Mouse (Mus musculus) embryonic facial prominence, embryonic 11.5 days (tissue): Measurements from ENCODE around the gene Mertk. TPM values are rescaled to one million over a fixed set of nuclear protein-coding genes. Genes with fewer than 3 reads are reported as not detected.

Experiments
- ATAC-seq: fragments of 200-750 bp; cut with Nextera tagmentation; replicated peaks from 2 replicates; pipeline ENCODE4 v1.8.0; 2017; ENCODE audit warnings: low read depth; ENCODE audit not compliant: insufficient number of reproducible peaks, low FRiP score, low TSS enrichment
- DNase-seq: peaks from one replicate; pipeline ENCODE4 v3.0.0-alpha.2; 2015; ENCODE audit warnings: low spot score
- H3K27ac ChIP-seq: fragments of 300-500 bp; sonication (generic); replicated peaks from 2 replicates; pipeline ENCODE4 v1.5.1; 2014; ENCODE audit warnings: mild to moderate bottlenecking, low read depth, low read length, control low read depth
- H3K27me3 ChIP-seq: fragments of 300-500 bp; sonication (generic); 2 replicates; pipeline ENCODE4 v1.6.1; 2014; ENCODE audit warnings: mild to moderate bottlenecking, low read length, moderate library complexity, mixed read lengths; ENCODE audit not compliant: control insufficient read depth, insufficient read depth
- H3K36me3 ChIP-seq: fragments of 300-500 bp; sonication (generic); replicated peaks from 2 replicates; pipeline ENCODE4 v1.6.1; 2014; ENCODE audit warnings: low read depth, mild to moderate bottlenecking, low read length, moderate library complexity, mixed read lengths; ENCODE audit not compliant: control insufficient read depth, insufficient read depth
- H3K4me1 ChIP-seq: fragments of 300-500 bp; sonication (generic); 2 replicates; pipeline ENCODE4 v1.6.1; 2014; ENCODE audit warnings: low read length, mixed read lengths; ENCODE audit not compliant: control insufficient read depth, insufficient read depth
- H3K4me2 ChIP-seq: fragments of 300-500 bp; sonication (generic); 2 replicates; pipeline ENCODE4 v1.6.1; 2014; ENCODE audit warnings: low read depth, mild to moderate bottlenecking, control low read depth, low read length, moderate library complexity
- H3K4me3 ChIP-seq: fragments of 300-500 bp; sonication (generic); 2 replicates; pipeline ENCODE4 v1.5.1; 2014; ENCODE audit warnings: low read depth, low read length, control low read depth
- H3K9ac ChIP-seq: fragments of 300-500 bp; sonication (generic); replicated peaks from 2 replicates; pipeline ENCODE4 v1.6.1; 2014; ENCODE audit warnings: mild to moderate bottlenecking, control low read depth, low read length
- H3K9me3 ChIP-seq: fragments of 300-500 bp; sonication (generic); replicated peaks from 2 replicates; pipeline ENCODE4 v1.6.1; 2016; ENCODE audit warnings: mild to moderate bottlenecking, low read length, inconsistent platforms, mixed read lengths; ENCODE audit not compliant: control insufficient read depth
- WGBS: fragments of 180-500 bp; shearing (Covaris S2); extraction: QIAGEN DNeasy Blood & Tissue Kit; methylation state at CpG from one replicate; pipeline ENCODE4 v1.1.7; 2014; 5-methylcytosine and 5-hydroxymethylcytosine counted together
- polyA plus RNA-seq: library from polyadenylated mRNA; unstranded; fragments of >200 nt; fragmentation: Nextera tagmentation; extraction: Ambion mirVana; gene quantifications from 2 replicates; pipeline ENCODE4 v1.2.1, GENCODE M21; 2014

Mertk gene
- polyA plus RNA-seq, 1 experiment from 2014 or later = 12.4 TPM

- Histone ChIP-seq H3K36me3 (no peaks in the 10 kb centered on the region), H3K9ac (no peak overlapping the region), H3K27ac (no peak overlapping the region), H3K4me1 (no peaks in the 10 kb centered on the region; the same call in 1 of the 2 replicates), H3K4me2 (no peak overlapping the region), H3K9me3 (no peaks in the 10 kb centered on the region), H3K4me3 (no peak overlapping the region), H3K27me3 (no peaks in the 10 kb centered on the region)
- DNase-seq (no peak), ATAC-seq (no peak)
Observed at GRCm38 (mm10) chr2:128694548-128694947, 4.2 kb upstream of the Mertk start.

- ATAC-seq = no peak
- Histone ChIP-seq H3K36me3 (no peaks in the 10 kb centered on the region), H3K4me2 (no peak overlapping the region), H3K27ac (no peak overlapping the region), H3K27me3 (no peaks in the 10 kb centered on the region), H3K9ac (no peak overlapping the region), H3K4me3 (no peak overlapping the region), H3K4me1 (no peaks in the 10 kb centered on the region; the same call in 1 of the 2 replicates), H3K9me3 (no peaks in the 10 kb centered on the region)
- 78% methylated on average over 3 of the region's 3 CpGs for whole genome bisulfite sequencing
- DNase-seq = no peak
Observed at GRCm38 (mm10) chr2:128696426-128696825, 2.3 kb upstream of the Mertk start.

- H3K4me2 ChIP-seq = no peak overlapping the region
- H3K27me3 ChIP-seq = no peaks in the 10 kb centered on the region
- no peaks in the 10 kb centered on the region; the same call in 1 of the 2 replicates for H3K4me1 ChIP-seq
- WGBS = 93% methylated on average over 1 of the region's 1 CpGs
- no peak overlapping the region for H3K9ac ChIP-seq
- no peak for ATAC-seq
- H3K27ac ChIP-seq = no peak overlapping the region
- no peaks in the 10 kb centered on the region for H3K36me3 ChIP-seq
- no peak for DNase-seq
- no peaks in the 10 kb centered on the region for H3K9me3 ChIP-seq
- no peak overlapping the region for H3K4me3 ChIP-seq
Observed at GRCm38 (mm10) chr2:128697047-128697446, 1.7 kb upstream of the Mertk start.

GRCm38 (mm10) chr2:128697566-128697965 is 1.2 kb upstream of the Mertk start:
- DNase-seq (no peak), ATAC-seq (no peak)
- no peak overlapping the region; the same call in 1 of the 2 replicates for H3K4me3 ChIP-seq
- no peaks in the 10 kb centered on the region for H3K4me1 ChIP-seq
- peak overlapping the region; percentile 86; the same call in 1 of the 2 replicates for H3K9ac ChIP-seq
- no peaks in the 10 kb centered on the region for H3K36me3 ChIP-seq
- H3K9me3 ChIP-seq = no peaks in the 10 kb centered on the region
- no peak overlapping the region for H3K4me2 ChIP-seq
- H3K27ac ChIP-seq = no peak overlapping the region
- 58% methylated on average over 5 of the region's 5 CpGs for WGBS
- no peaks in the 10 kb centered on the region for H3K27me3 ChIP-seq

GRCm38 (mm10) chr2:128698140-128698692 is 540 bp upstream of the Mertk start:
- peak; percentile 90 for ATAC-seq
- DNase-seq = peak; percentile 91
- peak overlapping the region; percentile 86 for H3K9ac ChIP-seq
- peak overlapping the region; percentile 80 for H3K27ac ChIP-seq
- no peaks in the 10 kb centered on the region for H3K9me3 ChIP-seq
- no peaks in the 10 kb centered on the region for H3K27me3 ChIP-seq
- no peaks in the 10 kb centered on the region for H3K36me3 ChIP-seq
- no peaks in the 10 kb centered on the region for H3K4me1 ChIP-seq
- peak overlapping the region; percentile 78 for H3K4me2 ChIP-seq
- under 1% methylated on average over 14 of the region's 14 CpGs for WGBS
- peak overlapping the region; percentile 76 for H3K4me3 ChIP-seq

- H3K27me3 ChIP-seq = no peaks in the 10 kb centered on the region
- no peak for ATAC-seq
- under 1% methylated on average over 24 of the region's 24 CpGs for WGBS
- H3K4me1 ChIP-seq = no peaks in the 10 kb centered on the region
- H3K27ac ChIP-seq = peak overlapping the region; percentile 80
- H3K4me3 ChIP-seq = peak overlapping the region; percentile 76
- H3K9me3 ChIP-seq = no peaks in the 10 kb centered on the region
- no peaks in the 10 kb centered on the region for H3K36me3 ChIP-seq
- peak overlapping the region; percentile 78 for H3K4me2 ChIP-seq
- peak; percentile 77 for DNase-seq
- peak overlapping the region; percentile 86 for H3K9ac ChIP-seq
Observed at GRCm38 (mm10) chr2:128699201-128699885, 587 bp downstream of the Mertk start.

- ATAC-seq (no peak), DNase-seq (no peak)
- WGBS = 90% methylated on average over 3 of the region's 3 CpGs
- H3K4me2 ChIP-seq = no peak overlapping the region
- H3K9ac ChIP-seq = no peak overlapping the region
- no peaks in the 10 kb centered on the region for H3K27me3 ChIP-seq
- H3K4me3 ChIP-seq = no peak overlapping the region
- no peaks in the 10 kb centered on the region for H3K9me3 ChIP-seq
- H3K4me1 ChIP-seq = no peaks in the 10 kb centered on the region
- H3K27ac ChIP-seq = no peak overlapping the region
- no peaks in the 10 kb centered on the region for H3K36me3 ChIP-seq
Observed at GRCm38 (mm10) chr2:128704474-128704873, 5.7 kb downstream of the Mertk start.

- no peaks in the 10 kb centered on the region for H3K27me3 ChIP-seq
- no peak overlapping the region for H3K9ac ChIP-seq
- ATAC-seq (no peak), DNase-seq (no peak)
- peaks cover 3% of the 10 kb centered on the region; the same call in 1 of the 2 replicates for H3K4me1 ChIP-seq
- H3K27ac ChIP-seq = no peak overlapping the region
- no peak overlapping the region for H3K4me3 ChIP-seq
- H3K9me3 ChIP-seq = no peaks in the 10 kb centered on the region
- no peak overlapping the region for H3K4me2 ChIP-seq
- WGBS = 26% methylated on average over 6 of the region's 6 CpGs
- no peaks in the 10 kb centered on the region for H3K36me3 ChIP-seq
Observed at GRCm38 (mm10) chr2:128709264-128709663, 10.5 kb downstream of the Mertk start.
